Mouse (Mus musculus) hindbrain, postnatal 0 days (tissue): Measurements from ENCODE around the gene Mpst. TPM values are rescaled to one million over a fixed set of nuclear protein-coding genes. Genes with fewer than 3 reads are reported as not detected.

Experiments used
- ATAC-seq: fragments of 200-750 bp; cut with Nextera tagmentation; 2 replicates; pipeline ENCODE4 v1.8.0; 2017; ENCODE audit warnings: mild to moderate bottlenecking, moderate TSS enrichment, moderate library complexity
- DNase-seq: peaks from one replicate; pipeline ENCODE4 v3.0.0-alpha.2; 2015; ENCODE audit warnings: low spot score
- H3K27ac ChIP-seq: fragments of 300-500 bp; sonication (generic); 2 replicates; pipeline ENCODE4 v1.5.1; 2014; ENCODE audit warnings: mild to moderate bottlenecking
- H3K27me3 ChIP-seq: fragments of 300-500 bp; sonication (generic); 2 replicates; pipeline ENCODE4 v1.6.1; 2014; ENCODE audit warnings: low read length, mixed read lengths; ENCODE audit not compliant: insufficient read depth
- H3K36me3 ChIP-seq: fragments of 300-500 bp; sonication (generic); 2 replicates; pipeline ENCODE4 v1.6.1; 2014; ENCODE audit warnings: low read length, mixed read lengths; ENCODE audit not compliant: insufficient read depth
- H3K4me1 ChIP-seq: fragments of 300-500 bp; sonication (generic); 2 replicates; pipeline ENCODE4 v1.6.1; 2014; ENCODE audit warnings: antibody characterized with exemption, low read length, mixed read lengths; ENCODE audit not compliant: insufficient read depth
- H3K4me2 ChIP-seq: fragments of 300-500 bp; sonication (generic); 2 replicates; pipeline ENCODE4 v1.6.1; 2014; ENCODE audit warnings: low read depth, mild to moderate bottlenecking, low read length, moderate library complexity, mixed read lengths
- H3K4me3 ChIP-seq: fragments of 300-500 bp; sonication (generic); 2 replicates; pipeline ENCODE4 v1.5.1; 2014; ENCODE audit warnings: low read length
- H3K9ac ChIP-seq: fragments of 300-500 bp; sonication (generic); replicated peaks from 2 replicates; pipeline ENCODE4 v1.6.1; 2014; ENCODE audit warnings: mild to moderate bottlenecking, low read length, moderate library complexity, mixed read lengths
- H3K9me3 ChIP-seq: fragments of 300-500 bp; sonication (generic); 2 replicates; pipeline ENCODE4 v1.6.1; 2016; ENCODE audit warnings: low read length, mixed read lengths
- CTCF ChIP-seq: IDR thresholded peaks from 2 replicates; pipeline ENCODE4 v1.5.1; 2016; ENCODE audit warnings: antibody characterized with exemption, control low read depth, low read depth
- WGBS: fragments of 180-500 bp; shearing (Covaris S2); extraction: QIAGEN DNeasy Blood & Tissue Kit; methylation state at CpG from one replicate; pipeline ENCODE4 v1.1.7; 2014; 5-methylcytosine and 5-hydroxymethylcytosine counted together
- polyA plus RNA-seq: library from polyadenylated mRNA; unstranded; fragments of >200 nt; fragmentation: Nextera tagmentation; extraction: Ambion mirVana; gene quantifications from 2 replicates; pipeline ENCODE4 v1.2.1, GENCODE M21; 2015
- total RNA-seq: library from RNA; depleted of rRNA; stranded (reverse); fragments of >200 nt; gene quantifications from 2 replicates; pipeline ENCODE4 v1.2.3, GENCODE M21; 2014

Mpst gene
- total and polyA plus RNA-seq, 2 experiments from 2014 or later, result 5.3 to 114 TPM

DNA sequence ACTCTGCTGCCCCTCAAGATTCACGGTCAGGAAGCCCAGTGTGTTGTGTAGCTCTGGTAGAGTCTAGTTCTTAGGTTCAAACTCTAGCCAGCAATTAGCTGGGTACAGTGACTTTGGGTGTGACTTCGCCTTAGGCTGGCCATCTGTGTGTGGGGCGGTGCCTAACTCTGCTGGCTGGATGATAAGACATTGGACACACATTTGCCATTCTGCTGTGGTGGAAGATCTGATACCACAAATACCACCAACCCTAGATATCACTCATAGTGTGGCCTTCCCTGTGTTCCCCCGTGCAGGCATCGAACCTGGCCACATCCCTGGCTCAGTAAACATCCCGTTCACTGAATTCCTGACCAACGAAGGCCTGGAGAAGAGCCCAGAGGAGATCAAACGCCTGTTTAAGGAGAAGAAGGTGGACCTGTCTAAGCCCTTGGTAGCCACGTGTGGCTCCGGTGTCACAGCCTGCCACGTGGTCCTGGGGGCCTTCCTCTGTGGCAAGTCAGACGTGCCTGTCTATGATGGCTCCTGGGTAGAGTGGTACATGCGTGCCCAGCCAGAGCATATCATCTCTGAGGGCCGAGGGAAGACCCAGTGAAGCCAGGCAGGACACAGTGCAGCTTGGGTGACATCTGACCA lies 7.0 kb downstream of the Mpst start:
- no peak overlapping the region for H3K4me2 ChIP-seq
- DNase-seq (no peak), ATAC-seq (no peak)
- H3K9me3 ChIP-seq, result no peaks in the 10 kb centered on the region
- no peak for TF ChIP-seq CTCF
- no peaks in the 10 kb centered on the region for H3K4me1 ChIP-seq
- no peak overlapping the region for H3K27ac ChIP-seq
- H3K27me3 ChIP-seq, result peaks cover 8% of the 10 kb centered on the region; the same call in 1 of the 2 replicates
- H3K4me3 ChIP-seq, result no peak overlapping the region
- no peaks in the 10 kb centered on the region for H3K36me3 ChIP-seq
- H3K9ac ChIP-seq, result no peak overlapping the region
- WGBS, result 91% methylated on average over 14 of the region's 14 CpGs

DNA sequence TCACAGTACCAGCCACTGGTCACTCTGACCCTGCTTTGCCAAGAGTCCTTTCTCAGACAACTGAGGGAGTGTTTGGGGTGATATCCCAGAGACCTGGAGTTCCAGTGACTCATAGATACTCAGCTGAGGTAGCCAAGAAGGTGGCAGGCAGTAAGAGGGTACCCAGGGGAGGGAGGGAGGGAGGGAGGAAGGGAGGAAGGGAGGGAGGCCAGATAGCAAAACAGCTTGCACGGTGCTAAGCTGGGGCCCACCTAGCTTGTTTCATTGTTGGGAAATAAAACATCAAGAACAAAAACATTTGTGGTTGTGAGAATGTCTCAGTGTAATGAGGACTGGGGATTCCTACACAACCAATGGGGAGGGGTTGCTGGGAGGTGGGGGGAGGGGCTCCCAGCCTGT lies 7.5 kb downstream of the Mpst start:
- Histone ChIP-seq H3K4me3 (no peak overlapping the region), H3K9me3 (no peaks in the 10 kb centered on the region), H3K27ac (no peak overlapping the region), H3K9ac (no peak overlapping the region), H3K27me3 (peaks cover 7% of the 10 kb centered on the region; the same call in 1 of the 2 replicates), H3K36me3 (no peaks in the 10 kb centered on the region), H3K4me1 (no peaks in the 10 kb centered on the region), H3K4me2 (no peak overlapping the region)
- TF ChIP-seq CTCF, result no peak
- ATAC-seq (no peak), DNase-seq (no peak)
- 52% methylated on average over 1 of the region's 1 CpGs for WGBS

DNA sequence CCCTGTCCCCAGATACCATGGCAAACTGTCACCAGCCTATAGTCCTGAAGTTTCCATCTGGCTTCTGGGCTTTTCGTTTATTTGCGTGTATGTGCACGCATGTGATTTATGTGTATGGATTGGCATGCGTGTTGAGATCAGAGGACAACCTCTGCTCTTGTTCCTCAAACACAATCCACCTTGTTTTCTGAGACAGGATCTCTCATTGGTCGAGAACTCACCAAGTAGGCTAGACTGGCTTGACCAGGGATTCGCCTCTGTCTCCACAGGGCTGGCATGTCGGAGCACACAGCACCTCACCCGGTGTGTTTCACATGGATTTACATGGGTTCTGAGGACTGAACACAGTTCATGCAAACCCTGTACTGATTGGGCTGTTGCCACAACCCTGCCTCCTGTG lies 7.9 kb downstream of the Mpst start:
- no peaks in the 10 kb centered on the region for H3K36me3 ChIP-seq
- WGBS, result 93% methylated on average over 8 of the region's 8 CpGs
- H3K27ac ChIP-seq, result no peak overlapping the region
- H3K4me2 ChIP-seq, result no peak overlapping the region
- H3K27me3 ChIP-seq, result peaks cover 3% of the 10 kb centered on the region; the same call in 1 of the 2 replicates
- TF ChIP-seq CTCF, result no peak
- no peaks in the 10 kb centered on the region for H3K4me1 ChIP-seq
- H3K4me3 ChIP-seq, result no peak overlapping the region
- DNase-seq, result no peak
- ATAC-seq, result no peak
- no peak overlapping the region for H3K9ac ChIP-seq
- no peaks in the 10 kb centered on the region for H3K9me3 ChIP-seq

DNA sequence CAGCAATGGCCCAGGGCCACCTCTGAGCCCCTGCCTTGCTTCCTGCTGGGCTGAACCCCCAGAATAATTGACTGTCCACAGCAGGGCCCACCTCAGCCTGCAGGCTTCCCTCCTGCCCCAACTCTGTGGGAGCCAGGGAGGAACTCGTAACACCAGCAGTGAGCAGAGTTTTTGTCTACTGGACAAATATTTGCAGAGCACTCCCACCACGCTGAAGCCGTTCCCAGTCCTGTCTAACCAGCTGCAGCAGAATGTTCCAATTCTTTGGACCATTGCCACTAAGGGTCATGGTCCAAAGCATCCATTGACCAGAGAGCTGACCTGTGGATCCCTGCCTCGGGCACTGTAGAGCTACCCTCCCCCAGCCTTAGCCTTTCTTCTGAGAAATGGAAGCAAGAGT lies 10.7 kb downstream of the Mpst start:
- Histone ChIP-seq H3K27me3 (no peaks in the 10 kb centered on the region), H3K4me3 (no peak overlapping the region), H3K27ac (no peak overlapping the region), H3K4me2 (no peak overlapping the region), H3K9me3 (no peaks in the 10 kb centered on the region), H3K4me1 (no peaks in the 10 kb centered on the region), H3K9ac (no peak overlapping the region), H3K36me3 (no peaks in the 10 kb centered on the region)
- no peak for ATAC-seq
- 20% methylated on average over 4 of the region's 4 CpGs for WGBS
- DNase-seq, result no peak
- no peak for TF ChIP-seq CTCF

DNA sequence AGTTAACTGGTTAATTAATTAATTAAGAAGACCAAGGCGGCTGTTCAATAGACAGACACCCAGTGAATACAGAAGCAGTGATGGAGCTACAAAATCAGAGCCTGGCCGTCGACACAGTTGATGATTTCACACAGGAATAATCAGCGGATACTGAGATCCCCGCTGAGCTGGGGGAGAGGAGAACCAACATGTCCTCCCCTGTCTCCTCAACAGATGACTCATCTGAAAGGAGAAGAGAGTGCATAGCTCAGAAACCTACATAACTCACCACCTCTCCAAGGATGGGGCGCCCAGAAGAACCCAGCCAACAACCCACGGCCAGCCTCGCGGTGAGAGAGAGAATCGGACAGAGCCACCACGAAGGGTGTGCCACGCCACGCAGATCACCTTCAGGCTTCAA lies 14.2 kb downstream of the Mpst start:
- ATAC-seq, result no peak
- 83% methylated on average over 13 of the region's 13 CpGs for WGBS
- DNase-seq, result no peak
- H3K4me3 ChIP-seq, result no peak overlapping the region
- H3K4me2 ChIP-seq, result no peak overlapping the region
- no peak overlapping the region for H3K27ac ChIP-seq
- no peak overlapping the region for H3K9ac ChIP-seq
- H3K27me3 ChIP-seq, result no peaks in the 10 kb centered on the region
- H3K9me3 ChIP-seq, result no peaks in the 10 kb centered on the region
- TF ChIP-seq CTCF, result no peak
- H3K4me1 ChIP-seq, result 0 out of 2 replicates have a peak, but pooled peaks cover 3% of the 10 kb centered on the region
- H3K36me3 ChIP-seq, result no peaks in the 10 kb centered on the region

DNA sequence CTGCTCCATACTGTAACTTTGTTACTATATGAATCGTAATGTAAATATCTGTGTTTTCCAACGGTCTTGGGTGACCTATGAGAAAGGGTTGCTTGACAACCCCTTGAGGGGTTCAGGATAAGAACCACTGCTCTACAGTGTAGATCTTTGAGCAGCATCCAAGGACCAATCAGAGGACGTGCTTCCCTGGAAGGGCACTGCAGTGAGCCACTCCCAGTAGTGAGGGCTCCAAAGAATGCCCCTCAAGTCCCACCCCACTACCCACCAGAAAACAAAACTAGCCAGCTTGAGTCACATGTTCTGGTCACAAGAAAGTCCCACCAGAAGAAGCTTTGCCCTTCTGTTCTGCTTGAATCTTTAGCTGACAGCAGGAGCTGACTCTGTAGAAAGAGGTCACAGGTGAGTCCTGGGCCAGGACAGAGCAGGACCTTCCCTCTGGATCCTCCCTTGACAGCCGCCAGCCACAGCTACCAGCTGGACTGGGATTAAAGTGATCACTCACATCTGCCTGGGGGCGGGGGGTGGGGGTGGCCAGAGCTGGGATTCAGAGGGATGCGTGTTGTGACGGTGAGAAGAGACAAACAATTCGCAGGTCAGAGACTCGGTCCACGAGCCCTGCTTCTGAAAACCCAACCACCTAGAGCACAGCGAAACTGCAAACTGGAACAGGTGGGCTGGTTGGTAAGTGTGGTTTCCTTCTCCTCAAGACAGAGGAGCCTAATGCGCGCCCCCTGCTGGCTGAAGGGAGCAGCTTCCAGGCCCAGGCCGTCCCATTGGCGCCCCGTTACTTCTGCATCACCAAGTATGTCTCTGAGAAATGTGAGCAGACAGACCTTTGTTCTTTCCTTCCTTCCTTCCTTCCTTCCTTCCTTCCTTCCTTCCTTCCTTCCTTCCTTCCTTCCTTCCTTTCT lies 16.1 kb downstream of the Mpst start:
- Histone ChIP-seq H3K36me3 (no peaks in the 10 kb centered on the region), H3K9me3 (no peaks in the 10 kb centered on the region), H3K4me1 (0 out of 2 replicates have a peak, but pooled peaks cover 3% of the 10 kb centered on the region), H3K9ac (no peak overlapping the region), H3K27ac (no peak overlapping the region), H3K4me2 (peak overlapping the region; percentile 28; the same call in 1 of the 2 replicates), H3K27me3 (no peaks in the 10 kb centered on the region), H3K4me3 (no peak overlapping the region)
- WGBS, result 19% methylated on average over 15 of the region's 16 CpGs
- ATAC-seq (peak; percentile 82), DNase-seq (peak; percentile 92)
- peak; percentile 95 for TF ChIP-seq CTCF
